Mouse (Mus musculus): ENCODE results near the gene Aldh1l1.
"Not testable (repeated sequence)": the region's sequence is repeated elsewhere in the genome, so short reads cannot be mapped to it uniquely, and the experiment has no call there.

Aldh1l1 gene

GRCm38 (mm10) chr6:90621584-90621890 lies 135.3 kb downstream of the Aldh1l1 start:
- no peak for DNase-seq (ENCODE audit: low spot score)

GRCm38 (mm10) chr6:90622758-90623455 lies 136.7 kb downstream of the Aldh1l1 start:
- no peak for DNase-seq (ENCODE audit: low spot score)

- DNase-seq (ENCODE audit: low spot score): no peak
Measured at GRCm38 (mm10) chr6:90623456-90623836, 137.2 kb downstream of the Aldh1l1 start.

- peak; percentile 74 for DNase-seq (ENCODE audit: low spot score)
Measured at GRCm38 (mm10) chr6:90624184-90624583, 138.0 kb downstream of the Aldh1l1 start.

GRCm38 (mm10) chr6:90624733-90625132 lies 138.5 kb downstream of the Aldh1l1 start:
- DNase-seq (ENCODE audit: low spot score): peak; percentile 37

GRCm38 (mm10) chr6:90625207-90625994 lies 139.2 kb downstream of the Aldh1l1 start:
- no peak for DNase-seq (ENCODE audit: low spot score)

GRCm38 (mm10) chr6:90627556-90627955 lies 141.3 kb downstream of the Aldh1l1 start:
- DNase-seq (ENCODE audit: low spot score): no peak

- no peak for DNase-seq (ENCODE audit: low spot score)
Measured at GRCm38 (mm10) chr6:90629506-90629905, 143.3 kb downstream of the Aldh1l1 start.

- DNase-seq (ENCODE audit: low spot score): no peak
Measured at GRCm38 (mm10) chr6:90630427-90630826, 144.2 kb downstream of the Aldh1l1 start.

GRCm38 (mm10) chr6:90632526-90632925 lies 146.3 kb downstream of the Aldh1l1 start:
- not testable (repeated sequence) for DNase-seq (ENCODE audit: low spot score)

- no peak for DNase-seq (ENCODE audit: low spot score)
Measured at GRCm38 (mm10) chr6:90635081-90635480, 148.9 kb downstream of the Aldh1l1 start.

- no peak for DNase-seq (ENCODE audit: low spot score)
Measured at GRCm38 (mm10) chr6:90635611-90636010, 149.4 kb downstream of the Aldh1l1 start.

GRCm38 (mm10) chr6:90643057-90643456 lies 156.8 kb downstream of the Aldh1l1 start:
- DNase-seq (ENCODE audit: low spot score): no peak

- DNase-seq (ENCODE audit: low spot score): no peak
Measured at GRCm38 (mm10) chr6:90644965-90645364, 158.7 kb downstream of the Aldh1l1 start.

GRCm38 (mm10) chr6:90648391-90648790 lies 162.2 kb downstream of the Aldh1l1 start:
- no peak for DNase-seq (ENCODE audit: low spot score)

- no peak for DNase-seq (ENCODE audit: low spot score)
Measured at GRCm38 (mm10) chr6:90649279-90649678, 163.1 kb downstream of the Aldh1l1 start.
